Mouse (Mus musculus) cerebellum, adult 11 months (tissue): ENCODE results near the gene Iqcf1.
"Not testable (repeated sequence)": the region's sequence is repeated elsewhere in the genome, so short reads cannot be mapped to it uniquely, and the experiment has no call there.

Experiments
- DNase-seq: peaks from one replicate; pipeline ENCODE4 v3.0.0; 2022

Gene Iqcf1

GRCm38 (mm10) chr9:106483606-106484005 is 16.2 kb upstream of the Iqcf1 start:
- peak; percentile 4 for DNase-seq

- no peak for DNase-seq
Measured at GRCm38 (mm10) chr9:106485076-106485475, 14.7 kb upstream of the Iqcf1 start.

- not testable (repeated sequence) for DNase-seq
Measured at GRCm38 (mm10) chr9:106487602-106488001, 12.2 kb upstream of the Iqcf1 start.

GRCm38 (mm10) chr9:106501846-106502245 is 2.1 kb downstream of the Iqcf1 start:
- no peak for DNase-seq

- DNase-seq: no peak
Measured at GRCm38 (mm10) chr9:106504246-106504645, 4.5 kb downstream of the Iqcf1 start.

GRCm38 (mm10) chr9:106509356-106509755 is 9.6 kb downstream of the Iqcf1 start:
- DNase-seq: no peak

- no peak for DNase-seq
Measured at GRCm38 (mm10) chr9:106512729-106513450, 13.1 kb downstream of the Iqcf1 start.

GRCm38 (mm10) chr9:106513566-106513965 is 13.8 kb downstream of the Iqcf1 start:
- no peak for DNase-seq

GRCm38 (mm10) chr9:106514273-106514672 is 14.5 kb downstream of the Iqcf1 start, which contains the start of gene Iqcf5:
Gene Iqcf5 (plus strand): TSS chr9:106514573.
- DNase-seq: no peak

GRCm38 (mm10) chr9:106519433-106519832 is 19.7 kb downstream of the Iqcf1 start:
- no peak for DNase-seq

GRCm38 (mm10) chr9:106519909-106520308 is 20.1 kb downstream of the Iqcf1 start:
- no peak for DNase-seq

GRCm38 (mm10) chr9:106531833-106532232 is 32.1 kb downstream of the Iqcf1 start:
- DNase-seq: no peak

- no peak for DNase-seq
Measured at GRCm38 (mm10) chr9:106534296-106534695, 34.5 kb downstream of the Iqcf1 start.

- no peak for DNase-seq
Measured at GRCm38 (mm10) chr9:106534975-106535374, 35.2 kb downstream of the Iqcf1 start.
